Mouse (Mus musculus): ENCODE results near the gene 1700016D06Rik.
A peak's percentile ranks its signal among the peaks of the same experiment; 100 is the strongest.
"Not testable (repeated sequence)": the region's sequence is repeated elsewhere in the genome, so short reads cannot be mapped to it uniquely, and the experiment has no call there.

The 1700016D06Rik gene

DNA sequence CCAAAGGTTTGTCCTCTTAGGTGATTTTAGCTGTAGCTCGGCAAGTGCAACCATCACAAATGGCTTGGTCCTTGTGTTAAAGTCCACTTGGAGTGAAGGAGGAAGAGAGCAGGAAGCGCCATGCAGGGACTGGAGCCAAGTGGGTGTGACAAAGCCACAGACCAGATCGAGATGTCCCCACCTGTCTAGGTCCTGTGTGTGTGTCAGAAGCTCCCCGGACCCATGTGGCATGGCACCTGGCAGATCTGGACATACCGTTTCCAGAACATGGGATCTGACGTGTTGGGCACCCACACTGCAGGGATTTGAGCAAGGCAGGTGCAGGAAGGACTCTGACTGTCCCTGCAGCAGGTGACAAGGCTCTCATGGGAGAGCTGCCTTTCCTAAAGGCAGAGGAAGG, 565 bp upstream of the 1700016D06Rik start:
- no peak for DNase-seq (ENCODE audit: low spot score in 2 of 2)

DNA sequence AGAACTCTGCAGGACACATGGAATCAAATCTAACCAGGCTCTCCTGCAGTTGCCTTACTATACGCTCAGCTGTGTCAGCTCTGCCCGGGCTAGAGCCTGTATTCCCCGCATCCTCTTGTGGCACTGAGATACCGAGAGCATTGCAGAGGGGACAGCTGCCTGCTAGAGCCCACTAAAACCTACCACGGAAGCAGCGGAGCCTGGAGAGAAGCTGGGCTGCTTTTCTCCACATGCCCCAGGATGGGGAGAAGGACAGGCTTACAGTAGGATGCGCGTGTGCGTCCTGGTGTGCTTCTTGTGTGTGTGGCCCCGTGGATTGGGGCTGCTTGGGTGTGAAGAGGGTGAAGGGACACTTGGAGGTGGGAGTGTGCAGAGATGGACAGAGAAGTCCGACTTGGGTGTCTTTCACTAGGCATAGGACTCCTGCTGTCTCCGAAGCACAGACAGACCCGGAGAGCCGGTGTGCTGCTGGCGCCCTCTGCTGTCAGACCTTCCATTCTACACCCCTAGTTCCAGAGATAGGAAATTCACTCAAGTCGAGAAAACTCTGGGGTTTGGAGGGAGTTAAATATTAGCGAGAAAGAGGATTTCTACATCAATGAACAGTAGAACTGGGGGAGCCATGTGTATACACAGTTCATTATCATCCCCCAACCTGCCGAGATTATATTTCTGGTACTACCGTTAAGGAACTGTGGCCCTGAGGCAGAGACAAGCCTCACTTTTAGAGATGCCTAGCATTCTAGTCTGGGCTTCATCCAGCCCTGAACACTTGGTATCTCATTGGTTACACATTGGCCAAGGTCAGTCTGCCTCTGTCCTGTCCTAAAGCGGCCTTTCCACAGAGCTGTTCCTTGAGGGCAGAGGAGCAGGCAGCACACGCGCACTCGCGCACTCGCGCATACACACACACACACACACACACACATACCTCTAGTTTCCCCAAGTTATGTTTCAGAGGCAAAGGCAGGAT, 517 bp downstream of the 1700016D06Rik start:
- DNase-seq (ENCODE audit: low spot score in 2 of 2), result peak; percentile 41 to 79

DNA sequence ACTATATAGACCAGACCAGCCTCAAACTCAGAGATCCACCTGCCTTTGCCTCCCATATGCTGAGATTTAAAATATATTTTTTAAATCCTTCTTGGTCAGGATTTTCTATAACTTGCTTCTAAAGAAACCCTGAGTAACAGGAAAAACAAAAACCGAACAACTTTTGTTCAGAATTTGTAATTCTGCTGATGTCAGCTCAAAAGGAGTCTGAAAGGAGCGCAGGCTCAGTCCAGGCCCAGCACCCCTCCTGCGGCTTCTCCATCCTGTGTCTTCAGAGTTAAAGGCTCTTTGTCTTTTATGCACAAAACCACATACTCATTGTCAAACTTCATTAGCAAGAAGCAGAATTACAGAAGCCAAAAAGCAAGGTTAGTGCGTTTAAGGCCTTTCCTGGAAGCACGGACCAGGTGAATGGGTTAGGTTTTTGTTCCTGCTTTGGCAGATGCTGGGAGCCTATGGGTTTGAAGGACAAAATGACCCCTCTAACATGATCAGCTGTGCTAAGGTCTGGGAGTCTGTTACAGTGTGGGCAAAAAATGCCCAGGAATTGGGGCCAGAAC, 1.3 kb downstream of the 1700016D06Rik start:
- DNase-seq (ENCODE audit: low spot score in 2 of 2), result no peak

DNA sequence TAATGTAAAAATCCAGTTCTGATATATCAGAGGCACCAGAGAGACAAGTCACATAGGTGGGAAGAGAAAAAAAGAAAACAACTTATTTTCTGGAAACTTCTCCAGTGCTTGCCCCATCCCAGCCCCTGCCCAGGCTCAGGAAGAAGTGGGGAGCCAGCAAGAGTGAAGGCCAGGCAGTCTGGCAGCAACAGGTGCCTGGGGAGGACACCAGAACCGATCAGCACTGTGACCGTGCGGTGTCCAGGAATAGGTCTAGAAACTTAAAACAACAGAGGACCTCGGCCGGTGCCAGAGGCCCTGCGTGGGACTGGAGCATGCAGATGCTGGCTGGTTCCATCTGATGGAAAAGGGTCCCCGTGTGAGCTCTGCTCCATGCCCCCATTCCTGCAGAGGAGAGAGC, 3.4 kb downstream of the 1700016D06Rik start:
- no peak for DNase-seq (ENCODE audit: low spot score in 2 of 2)

DNA sequence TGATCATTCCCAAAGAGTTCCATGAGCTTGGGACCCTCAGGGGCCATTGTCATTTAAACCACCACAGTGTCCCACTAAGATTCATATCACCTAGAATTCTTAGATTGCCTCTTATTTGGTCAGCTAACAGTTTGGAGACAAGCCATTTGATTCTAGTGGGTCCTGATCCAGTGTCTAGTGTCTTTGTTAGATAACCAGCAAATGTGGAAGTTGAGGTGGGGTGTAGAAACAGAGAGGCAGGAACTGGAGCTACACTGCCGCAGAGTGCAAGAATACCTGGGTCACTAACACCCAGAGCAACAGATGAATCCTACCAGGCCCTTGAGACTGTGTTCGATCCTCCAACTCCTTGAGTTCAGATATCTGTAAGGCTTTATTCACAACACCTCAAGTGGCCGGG, 4.7 kb downstream of the 1700016D06Rik start:
- no peak for DNase-seq (ENCODE audit: low spot score in 2 of 2)

DNA sequence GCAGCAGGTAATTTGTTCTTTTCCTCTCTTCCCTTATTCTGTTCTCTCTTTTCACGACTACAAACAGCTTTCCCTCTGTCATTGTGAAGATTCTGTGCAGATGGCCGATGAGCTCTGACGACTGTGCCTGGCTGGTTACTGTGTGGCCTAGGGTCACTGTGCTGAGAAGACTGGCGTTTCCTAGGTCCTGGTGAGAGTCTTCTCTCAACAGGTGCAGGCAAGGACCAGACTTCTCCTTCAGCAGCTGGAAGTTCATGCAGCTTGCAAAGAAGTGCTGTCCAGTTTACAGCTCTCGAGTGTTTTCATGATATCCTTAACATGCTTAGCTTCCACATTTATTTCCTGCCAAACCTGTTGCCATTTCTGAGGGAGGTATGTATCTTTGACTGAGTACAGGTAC, 6.9 kb downstream of the 1700016D06Rik start:
- DNase-seq (ENCODE audit: low spot score in 2 of 2), result no peak

DNA sequence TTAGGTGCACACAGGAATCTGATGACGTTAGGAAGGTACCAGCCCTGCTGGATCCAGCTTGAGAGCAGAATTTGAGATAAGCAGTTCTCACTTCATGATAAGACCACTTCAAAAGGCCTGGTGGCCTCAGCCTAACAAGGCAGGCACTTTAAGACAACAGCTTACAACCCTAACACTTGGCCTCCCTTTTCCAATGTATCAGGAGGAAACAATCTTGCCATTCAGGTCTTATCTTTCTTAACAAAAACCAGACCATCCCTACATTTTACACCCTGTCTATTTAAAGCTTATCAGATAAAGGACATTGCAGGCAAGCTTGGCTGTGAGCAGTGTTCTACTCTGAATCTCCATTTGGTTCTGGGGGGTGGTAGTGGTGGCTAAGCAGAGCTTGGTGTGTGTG, 8.4 kb downstream of the 1700016D06Rik start:
- no peak for DNase-seq (ENCODE audit: low spot score in 2 of 2)

DNA sequence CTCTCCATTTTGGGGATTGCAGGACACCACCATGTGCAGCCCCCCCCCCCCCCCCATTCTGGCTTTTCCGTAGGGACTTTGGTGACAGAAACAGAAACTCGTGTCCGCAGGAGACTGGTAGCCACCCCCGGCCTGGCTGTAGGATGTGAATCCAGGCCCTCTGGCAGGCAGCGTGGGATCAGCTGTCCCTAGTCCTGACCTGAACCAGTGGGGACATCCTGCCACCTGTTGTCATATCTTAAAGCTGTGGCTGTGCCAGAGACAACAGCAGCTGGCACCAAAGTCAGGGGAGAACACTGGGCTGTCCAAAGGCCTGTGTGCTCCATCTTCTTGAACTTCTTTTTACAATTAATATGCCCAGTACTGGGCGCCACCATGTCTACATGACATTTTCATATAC, 9.1 kb downstream of the 1700016D06Rik start:
- DNase-seq (ENCODE audit: low spot score in 2 of 2), result no peak

DNA sequence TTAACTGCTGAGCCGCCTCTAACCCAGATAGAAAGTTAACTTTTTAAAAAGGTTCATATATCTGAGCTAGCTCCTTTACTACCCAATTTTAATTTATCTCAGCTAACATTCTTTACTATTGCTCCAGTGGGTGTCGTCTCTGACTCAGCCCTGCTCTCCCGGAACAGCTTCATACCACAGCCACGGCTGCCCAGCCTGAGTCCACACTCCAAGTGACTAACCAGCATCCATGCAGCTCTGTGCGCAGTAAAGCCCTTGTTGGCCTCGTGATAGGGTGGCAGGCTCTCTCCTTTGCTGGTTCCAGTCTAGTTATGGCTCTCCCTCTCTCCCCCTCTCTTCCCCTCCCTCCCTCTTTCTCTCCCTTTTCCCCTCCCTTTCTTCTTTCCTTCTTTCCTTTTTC, 9.6 kb downstream of the 1700016D06Rik start:
- DNase-seq (ENCODE audit: low spot score in 2 of 2), result no peak

DNA sequence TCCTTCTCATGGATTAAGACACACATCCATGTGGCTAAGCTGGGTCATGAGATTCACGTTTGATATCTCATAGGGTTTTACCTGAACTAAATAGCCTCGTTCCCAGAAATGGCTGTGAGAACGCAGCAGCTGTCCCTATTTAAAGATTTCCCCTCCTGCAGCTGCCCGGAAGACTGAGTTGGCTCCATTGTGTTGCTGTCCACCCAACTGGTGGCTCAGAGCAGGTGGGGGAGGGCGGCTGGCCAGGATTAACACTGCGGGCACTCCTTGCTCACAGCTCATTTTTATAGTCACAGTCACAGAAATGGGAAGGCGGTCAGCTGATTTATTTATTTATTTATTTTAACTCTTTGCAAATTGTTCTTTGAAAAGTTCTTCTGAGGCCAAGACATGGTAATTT, 10.9 kb downstream of the 1700016D06Rik start:
- no peak for DNase-seq (ENCODE audit: low spot score in 2 of 2)

DNA sequence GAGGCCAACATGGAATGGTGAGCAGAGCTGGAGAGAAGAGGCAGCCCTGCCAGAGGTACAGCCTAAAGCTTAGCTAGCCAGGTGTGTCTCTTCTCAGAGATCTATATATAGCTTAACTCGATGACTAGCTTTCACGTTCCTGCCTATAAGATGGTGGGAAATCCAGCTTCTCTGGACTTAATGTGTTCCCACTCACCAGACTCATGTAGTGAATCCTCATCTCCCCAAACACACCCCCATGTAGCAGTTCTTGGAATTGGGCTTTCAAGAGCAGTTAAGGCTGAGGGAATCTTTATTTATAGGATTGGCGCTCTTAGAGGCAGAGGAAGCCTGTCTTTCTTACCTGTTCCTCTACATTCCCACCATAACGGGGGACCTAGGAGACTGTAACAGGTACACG, 13.6 kb downstream of the 1700016D06Rik start:
- DNase-seq (ENCODE audit: low spot score in 2 of 2), result no peak

DNA sequence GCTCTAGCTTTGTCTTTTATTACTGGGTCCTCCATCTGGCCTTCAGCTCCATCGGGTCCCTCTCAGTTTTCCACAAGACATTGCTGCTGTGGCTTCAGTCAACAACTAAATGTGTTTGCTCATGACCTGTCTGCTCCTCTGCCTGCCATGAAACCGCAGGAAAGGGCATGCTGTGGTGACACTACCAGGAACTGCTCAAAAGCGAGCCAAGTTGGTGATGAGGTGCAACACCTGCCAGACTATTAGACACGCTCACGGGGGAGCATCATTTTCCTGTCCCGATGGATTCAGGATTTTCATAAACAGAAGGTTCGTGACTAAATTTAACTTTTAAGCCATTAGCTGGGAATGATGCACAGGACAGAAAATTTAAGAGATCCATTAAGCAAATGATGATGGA, 16.3 kb downstream of the 1700016D06Rik start:
- DNase-seq (ENCODE audit: low spot score in 2 of 2), result no peak

DNA sequence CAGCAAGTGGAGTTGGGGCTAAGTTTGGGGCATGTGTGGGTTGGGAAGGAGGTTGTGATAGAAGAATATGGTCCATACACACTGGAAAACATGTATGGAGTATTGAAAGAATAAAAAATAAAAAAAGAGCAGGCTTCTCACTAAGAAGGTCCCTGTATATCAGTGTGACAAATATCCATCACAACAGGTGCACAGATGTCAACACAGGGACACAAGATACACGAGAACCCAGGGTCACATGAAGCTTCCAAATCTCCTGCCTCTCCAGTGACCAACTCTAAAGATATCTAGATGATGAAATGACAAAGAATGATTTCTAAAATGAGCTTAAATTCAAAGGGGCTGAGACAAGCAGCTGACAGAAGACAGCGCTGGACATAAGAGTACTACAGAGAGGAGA, 32.6 kb downstream of the 1700016D06Rik start:
- no peak for DNase-seq (ENCODE audit: low spot score in 2 of 2)

DNA sequence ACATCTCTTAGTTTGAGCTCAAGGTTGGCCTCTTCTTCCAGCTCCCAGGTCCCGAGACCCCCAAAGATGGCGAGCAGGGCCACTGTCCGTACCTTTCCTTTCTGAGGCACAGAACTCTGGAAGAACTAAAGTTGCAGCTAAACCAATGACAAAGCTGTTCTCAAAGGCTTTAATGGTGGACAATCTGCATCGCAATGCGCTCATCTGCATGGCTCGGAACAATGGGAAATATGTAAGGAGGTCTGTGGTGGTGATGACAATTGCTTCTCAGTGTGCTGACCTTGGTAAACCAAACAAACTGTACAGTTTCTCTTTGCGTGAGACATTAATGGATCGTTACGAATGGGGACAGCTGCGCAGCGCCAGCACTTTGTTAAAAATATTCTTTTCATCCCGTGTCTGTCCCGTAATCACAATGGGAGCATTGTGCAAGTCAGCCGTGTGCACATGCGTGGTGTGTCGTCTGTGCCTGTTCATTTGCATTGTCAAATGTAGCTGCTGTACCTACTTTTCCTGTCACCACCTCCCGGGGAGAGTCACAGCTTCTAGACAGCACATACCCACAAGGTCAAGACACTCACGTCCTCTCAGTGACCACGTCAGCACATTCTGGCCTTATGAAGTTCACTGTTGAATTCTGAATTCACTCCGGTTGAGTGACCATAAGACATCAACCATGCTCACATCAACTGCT, 34.7 kb downstream of the 1700016D06Rik start:
- not testable (repeated sequence) for DNase-seq (ENCODE audit: low spot score in 2 of 2)

DNA sequence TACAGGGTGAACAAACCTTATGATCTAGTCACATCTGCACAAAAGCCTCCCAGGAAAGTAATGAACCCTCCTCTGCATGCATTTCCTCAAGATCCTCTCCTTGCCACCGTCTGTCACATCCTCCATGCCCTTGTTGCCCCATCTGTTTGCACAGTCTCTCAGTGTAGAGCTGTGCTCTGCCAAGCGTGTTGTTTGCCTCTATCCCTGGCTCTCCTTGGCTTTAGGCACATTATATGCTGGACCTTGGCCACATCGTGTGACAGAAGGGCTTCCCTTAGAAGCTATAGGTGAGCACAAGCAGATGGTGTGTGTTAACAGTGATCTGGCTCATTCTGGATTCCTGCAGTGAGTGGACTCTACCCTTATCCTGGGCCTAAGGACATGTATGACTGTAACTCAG, 38.9 kb downstream of the 1700016D06Rik start:
- no peak for DNase-seq (ENCODE audit: low spot score in 2 of 2)

DNA sequence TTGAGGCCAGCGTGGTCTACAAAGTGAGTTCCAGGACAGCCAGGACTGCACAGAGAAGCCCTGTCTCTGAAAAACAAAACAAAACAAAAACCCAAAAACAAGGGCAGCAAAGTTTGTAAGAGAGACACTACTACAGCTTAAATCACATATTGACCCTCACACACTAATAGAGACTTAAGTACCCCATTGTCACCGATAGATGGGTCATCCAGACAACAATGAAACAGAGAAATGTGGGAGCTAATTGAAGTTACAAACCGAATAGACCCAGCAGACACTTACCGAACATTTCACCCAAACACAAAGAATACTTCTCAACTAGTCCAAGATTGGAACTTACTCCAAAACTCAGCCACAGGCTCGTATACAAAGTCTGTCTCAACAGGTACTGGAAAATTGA, 50.8 kb downstream of the 1700016D06Rik start:
- no peak for DNase-seq (ENCODE audit: low spot score in 2 of 2)

DNA sequence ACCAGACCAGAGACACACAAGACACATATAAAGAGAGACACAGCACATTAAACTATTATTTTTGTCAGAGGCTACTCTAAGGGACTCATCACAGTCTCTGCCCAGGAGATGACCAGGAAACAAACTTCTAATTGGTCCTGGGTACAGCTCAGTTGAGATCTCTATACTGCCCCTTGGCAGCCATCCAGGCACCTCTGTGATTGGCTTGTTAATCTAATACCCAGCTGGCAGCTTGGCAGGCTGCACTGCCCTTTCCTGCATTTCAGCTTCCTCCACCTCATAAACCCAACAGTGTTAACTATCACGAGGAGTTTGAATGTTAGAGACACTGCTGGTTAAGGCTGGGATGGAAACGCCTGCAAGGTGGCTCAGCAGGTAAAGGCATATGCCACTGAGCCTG, 57.7 kb downstream of the 1700016D06Rik start:
- no peak for DNase-seq (ENCODE audit: low spot score in 2 of 2)

DNA sequence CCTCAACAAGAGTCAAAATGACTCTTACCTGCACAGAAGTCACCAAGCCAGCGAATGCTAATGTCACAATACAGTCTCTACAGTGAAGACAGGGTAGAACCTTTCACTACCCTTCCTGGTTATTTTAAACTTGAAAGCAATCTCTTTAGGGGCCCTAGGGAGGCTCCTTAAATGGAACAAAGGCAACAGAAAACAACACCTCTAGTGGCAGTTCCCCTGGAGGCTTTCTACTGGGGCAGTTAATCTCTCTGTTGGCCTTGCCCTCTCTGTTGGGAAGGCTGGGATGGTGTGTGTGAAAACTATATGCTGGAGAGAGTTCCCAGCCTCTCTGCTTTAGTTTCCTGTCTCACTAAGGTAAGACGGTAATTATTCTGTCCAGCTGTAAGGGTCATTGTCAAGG, 60.3 kb downstream of the 1700016D06Rik start:
- DNase-seq (ENCODE audit: low spot score in 2 of 2), result no peak

DNA sequence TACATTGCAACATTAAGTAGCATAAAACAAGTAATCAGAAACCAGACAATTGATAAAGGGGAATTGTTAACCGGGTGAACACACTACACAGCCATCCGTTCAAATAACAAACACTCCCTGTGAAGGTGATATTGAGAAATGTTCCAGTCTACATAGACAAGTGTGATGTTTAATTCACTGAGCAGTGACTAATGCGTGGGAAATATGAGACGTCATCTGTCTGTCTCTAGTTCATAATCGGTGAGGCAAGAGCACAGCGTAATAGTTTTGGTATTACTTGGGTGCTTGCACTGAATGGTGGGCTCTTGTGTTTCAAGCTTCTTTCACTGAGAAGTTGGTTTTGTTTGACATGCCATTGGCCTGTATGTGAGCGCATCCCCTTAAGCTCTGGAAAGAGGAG, 63.3 kb downstream of the 1700016D06Rik start:
- no peak for DNase-seq (ENCODE audit: low spot score in 2 of 2)

DNA sequence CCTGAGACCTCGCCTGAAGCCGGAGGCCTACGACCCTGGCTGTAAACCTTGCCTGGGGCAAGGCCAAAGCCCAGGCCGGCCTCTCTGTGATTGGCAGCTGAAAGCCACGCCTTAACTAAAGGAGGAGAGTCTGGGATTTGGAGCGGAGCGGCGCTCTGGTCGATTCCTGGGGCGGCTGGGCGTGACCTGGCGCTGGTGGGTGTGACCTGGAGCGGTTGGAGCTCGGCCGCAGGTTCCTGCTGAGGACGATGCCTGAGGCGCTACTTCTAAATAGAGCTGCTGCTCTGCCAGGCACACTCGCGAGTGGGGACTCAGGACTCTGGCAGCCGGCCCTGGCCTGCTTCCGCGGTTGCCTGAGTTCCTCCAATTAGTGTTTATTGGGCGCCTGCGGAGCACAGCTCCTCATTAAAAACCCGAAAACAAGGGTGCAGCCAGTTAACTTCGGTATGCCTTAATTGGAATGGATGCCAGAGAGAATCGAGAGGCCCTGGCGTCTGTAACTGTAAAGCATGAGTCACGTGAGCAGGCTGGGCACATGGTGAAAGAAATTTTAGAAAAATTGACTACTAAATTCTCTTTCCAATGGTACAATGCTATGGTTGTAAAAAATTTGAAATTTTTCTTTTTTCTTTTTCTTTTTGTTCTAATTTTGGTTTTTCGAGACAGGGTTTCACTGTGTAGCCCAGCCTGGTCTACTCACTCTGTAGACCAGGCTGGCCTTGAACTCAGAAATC, 64.4 kb downstream of the 1700016D06Rik start:
- DNase-seq (ENCODE audit: low spot score in 2 of 2), result peak; percentile 75 to 82

DNA sequence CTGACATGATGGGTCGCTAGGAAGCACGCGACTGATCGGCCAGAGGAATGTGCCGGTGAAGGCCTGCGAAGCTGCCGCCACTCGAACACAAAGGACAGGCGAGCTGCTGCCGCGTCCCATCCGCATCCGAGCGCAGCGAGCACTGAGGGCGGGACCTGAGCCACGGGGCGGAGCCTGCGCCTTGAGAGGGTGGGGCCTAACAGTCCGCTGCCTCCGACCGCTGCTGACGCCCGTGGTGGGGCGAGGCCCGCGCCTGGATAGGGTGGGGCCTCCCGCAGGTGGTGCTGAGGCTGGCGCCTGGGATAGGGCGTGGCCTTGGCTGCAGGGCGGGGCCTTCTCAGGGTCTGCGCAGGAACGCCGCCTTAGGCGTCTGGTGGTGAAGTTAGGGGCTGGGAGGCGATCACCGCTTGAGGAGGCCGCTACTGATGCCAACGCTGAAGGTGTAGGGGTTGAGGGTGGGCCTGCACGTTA, 65.2 kb downstream of the 1700016D06Rik start, which contains the start of gene Ankrd10:
Gene Ankrd10 (minus strand): TSS at position 147 of the 471 bp plus-strand sequence.
- peak; percentile 92 to 94 for DNase-seq (ENCODE audit: low spot score in 2 of 2)

All from frontal cortex, postnatal 10 days (tissue).